Mouse (Mus musculus) heart, embryonic 14.5 days (tissue): ENCODE results near the gene Olfr355. TPM values are rescaled to one million over a fixed set of nuclear protein-coding genes. Genes with fewer than 3 reads are reported as not detected.

Source experiments
- ATAC-seq: fragments of 200-750 bp; cut with Nextera tagmentation; 2 replicates; pipeline ENCODE4 v1.8.0; 2017; ENCODE audit warnings: low read depth, moderate TSS enrichment; ENCODE audit not compliant: insufficient number of reproducible peaks, insufficient read depth, low FRiP score
- H3K27ac ChIP-seq, 2 experiments: fragments of 200-500 bp in 1 of 2; fragments of 300-500 bp in 1 of 2; sonication (generic) in 1 of 2; replicated peaks in 1 of 2; 2 replicates each; pipeline ENCODE4 v1.5.1; 2012 to 2014; ENCODE audit warnings: low read depth in 2 of 2, low read length in 2 of 2, control low read depth in 1 of 2, mild to moderate bottlenecking in 1 of 2, mixed read lengths in 1 of 2; ENCODE audit not compliant: control insufficient read depth in 1 of 2, insufficient read depth in 1 of 2
- H3K27me3 ChIP-seq: fragments of 300-500 bp; sonication (generic); 2 replicates; pipeline ENCODE4 v1.6.1; 2014; ENCODE audit warnings: mild to moderate bottlenecking, low read length, control low read depth; ENCODE audit not compliant: control insufficient read depth, insufficient read depth
- H3K36me3 ChIP-seq: fragments of 300-500 bp; sonication (generic); 2 replicates; pipeline ENCODE4 v1.6.1; 2014; ENCODE audit warnings: mild to moderate bottlenecking, control low read depth, low read length, mixed read lengths; ENCODE audit not compliant: control insufficient read depth, insufficient read depth
- H3K4me1 ChIP-seq, 2 experiments: fragments of 200-500 bp in 1 of 2; fragments of 300-500 bp in 1 of 2; sonication (generic) in 1 of 2; 2 replicates each; pipeline ENCODE4 v1.6.1; 2012 to 2014; ENCODE audit warnings: low read length in 2 of 2, control low read depth in 1 of 2, mixed read lengths in 1 of 2; ENCODE audit not compliant: control insufficient read depth in 2 of 2, insufficient read depth in 2 of 2
- H3K4me2 ChIP-seq: fragments of 300-500 bp; sonication (generic); 2 replicates; pipeline ENCODE4 v1.6.1; 2014; ENCODE audit warnings: mild to moderate bottlenecking, low read length
- H3K4me3 ChIP-seq, 2 experiments: fragments of 200-500 bp in 1 of 2; fragments of 300-500 bp in 1 of 2; sonication (generic) in 1 of 2; 2 replicates each; pipeline ENCODE4 v1.5.1; 2012 to 2014; ENCODE audit warnings: low read length in 2 of 2, mild to moderate bottlenecking in 2 of 2, control low read depth in 1 of 2, low read depth in 1 of 2, moderate library complexity in 1 of 2; ENCODE audit not compliant: control insufficient read depth in 1 of 2, insufficient read depth in 1 of 2
- H3K9ac ChIP-seq: fragments of 300-500 bp; sonication (generic); 2 replicates; pipeline ENCODE4 v1.6.1; 2014; ENCODE audit warnings: mild to moderate bottlenecking, low read length
- H3K9me3 ChIP-seq: fragments of 300-500 bp; sonication (generic); 2 replicates; pipeline ENCODE4 v1.6.1; 2016; ENCODE audit warnings: low read length, control low read depth; ENCODE audit not compliant: control insufficient read depth
- WGBS: fragments of 180-500 bp; shearing (Covaris S2); extraction: QIAGEN DNeasy Blood & Tissue Kit; methylation state at CpG from one replicate; pipeline ENCODE4 v1.1.7; 2014; 5-methylcytosine and 5-hydroxymethylcytosine counted together
- polyA plus RNA-seq: library from polyadenylated mRNA; unstranded; fragments of >200 nt; fragmentation: Nextera tagmentation; extraction: Ambion mirVana; gene quantifications from 2 replicates; pipeline ENCODE4 v1.2.1, GENCODE M21; 2014

Olfr355 gene
- not detected in 2 replicates for polyA plus RNA-seq

DNA sequence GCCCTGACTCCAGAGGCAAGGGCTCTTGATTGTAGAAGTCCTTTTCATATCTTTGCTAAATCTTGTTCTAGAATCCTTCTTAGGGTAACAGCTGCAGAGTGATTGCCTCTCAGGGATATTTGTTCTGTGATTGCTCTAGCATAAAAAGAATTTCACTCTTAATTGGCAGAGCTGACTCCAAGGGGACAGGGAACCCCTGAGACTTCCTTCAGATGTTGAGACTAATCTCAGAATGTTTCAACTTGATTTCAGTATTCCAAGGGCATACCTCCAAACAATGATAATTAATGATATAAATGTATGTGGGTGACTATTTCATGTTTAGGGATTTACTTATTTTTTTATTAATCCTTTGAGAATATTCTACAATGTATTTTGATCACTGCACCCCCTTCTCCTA is at the start of gene Olfr355:
Gene Olfr355 (minus strand): TSS at position 101 of the 400 bp plus-strand sequence.
- Histone ChIP-seq H3K4me2 (no peak within 1 kb of the TSS), H3K27me3 (no peaks in the 10 kb centered on the region), H3K36me3 (no peaks in the 10 kb centered on the region), H3K4me3 (no peak within 1 kb of the TSS), H3K9ac (no peak within 1 kb of the TSS), H3K9me3 (0 out of 2 replicates have a peak, but pooled peaks cover 5% of the 10 kb centered on the region), H3K27ac (no peak within 1 kb of the TSS), H3K4me1 (no peaks in the 10 kb centered on the region)
- no peak for ATAC-seq

DNA sequence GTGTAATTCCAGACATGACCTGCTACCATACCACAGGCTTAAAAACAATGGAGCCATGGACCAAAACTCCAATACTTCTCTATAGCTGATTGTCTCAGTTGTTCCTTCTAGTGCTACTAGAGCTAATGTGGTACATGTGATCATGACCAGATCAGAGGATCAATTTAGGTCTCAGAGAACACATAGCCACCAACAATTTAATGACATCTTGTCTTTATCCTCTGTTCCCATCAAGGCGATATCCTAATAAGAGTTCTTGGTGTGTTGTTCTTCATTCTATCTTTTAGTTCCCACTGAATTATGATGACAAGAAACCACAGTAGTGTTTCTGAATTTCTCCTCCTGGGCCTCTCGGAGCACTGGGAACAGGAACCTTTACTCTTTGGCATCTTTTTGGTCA is 8.1 kb upstream of the Olfr355 start, which contains the start of gene Olfr356:
Gene Olfr356 (plus strand): TSS at position 301 of the 400 bp plus-strand sequence.
- Histone ChIP-seq H3K9ac (no peak within 1 kb of the TSS), H3K27me3 (no peaks in the 10 kb centered on the region), H3K4me1 (no peaks in the 10 kb centered on the region), H3K4me2 (no peak within 1 kb of the TSS), H3K27ac (no peak within 1 kb of the TSS), H3K36me3 (no peaks in the 10 kb centered on the region), H3K4me3 (no peak within 1 kb of the TSS), H3K9me3 (peaks cover 9% of the 10 kb centered on the region; the same call in 1 of the 2 replicates)
- ATAC-seq = no peak
- WGBS = 64% methylated on average over 2 of the region's 2 CpGs

DNA sequence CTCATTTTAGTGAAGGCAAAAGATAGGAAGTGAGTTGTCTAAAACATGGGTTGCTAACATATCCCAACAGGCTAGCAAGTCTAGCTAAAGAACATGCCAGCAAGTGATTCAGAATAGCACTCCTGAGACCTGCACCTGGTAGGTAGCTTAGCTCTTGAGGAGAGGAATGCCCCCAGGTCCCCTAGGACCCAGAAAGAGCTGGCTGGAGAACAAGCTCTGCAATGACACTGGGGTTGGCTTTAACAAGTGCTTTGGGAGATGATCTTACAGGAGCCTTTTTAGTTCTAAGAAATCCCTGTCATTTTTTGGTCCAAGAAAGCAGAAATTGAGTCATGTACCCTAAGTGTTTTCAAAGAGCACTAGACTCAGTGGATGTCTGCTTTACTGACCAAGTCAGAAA is 23.3 kb downstream of the Olfr355 start, which contains the start of gene Olfr354:
Gene Olfr354 (plus strand): TSS at position 301 of the 400 bp plus-strand sequence.
- Histone ChIP-seq H3K27me3 (no peaks in the 10 kb centered on the region), H3K27ac (no peak within 1 kb of the TSS), H3K4me1 (no peaks in the 10 kb centered on the region), H3K4me2 (no peak within 1 kb of the TSS), H3K4me3 (no peak within 1 kb of the TSS), H3K9me3 (no peaks in the 10 kb centered on the region), H3K9ac (no peak within 1 kb of the TSS), H3K36me3 (no peaks in the 10 kb centered on the region)
- ATAC-seq = no peak

DNA sequence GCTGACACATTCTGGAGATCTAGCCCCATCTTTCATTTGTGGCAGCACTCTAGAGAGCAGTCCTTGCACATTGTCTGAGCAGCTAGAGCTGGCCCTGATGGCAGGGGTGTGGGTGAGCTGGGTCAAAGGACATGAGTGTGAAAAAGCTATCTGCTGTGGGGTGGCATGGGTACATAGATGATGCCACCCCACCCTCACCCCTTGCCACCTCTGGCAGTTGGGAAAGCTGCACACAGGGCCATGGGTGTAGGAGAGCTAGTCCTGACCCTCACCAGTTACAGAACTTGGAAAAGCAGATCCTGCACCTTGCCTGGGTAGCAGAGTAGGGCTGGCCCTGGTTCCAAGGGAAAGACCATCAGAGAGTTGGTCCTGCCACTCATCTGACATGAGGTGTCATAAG is 31.6 kb downstream of the Olfr355 start:
- H3K27me3 ChIP-seq = no peaks in the 10 kb centered on the region
- no peak for ATAC-seq
- H3K9ac ChIP-seq = no peak overlapping the region
- H3K4me3 ChIP-seq = no peak overlapping the region
- no peak overlapping the region for H3K27ac ChIP-seq
- no peak overlapping the region for H3K4me2 ChIP-seq
- H3K4me1 ChIP-seq = no peaks in the 10 kb centered on the region
- H3K9me3 ChIP-seq = 0 out of 2 replicates have a peak, but pooled peaks cover 4% of the 10 kb centered on the region
- H3K36me3 ChIP-seq = no peaks in the 10 kb centered on the region

DNA sequence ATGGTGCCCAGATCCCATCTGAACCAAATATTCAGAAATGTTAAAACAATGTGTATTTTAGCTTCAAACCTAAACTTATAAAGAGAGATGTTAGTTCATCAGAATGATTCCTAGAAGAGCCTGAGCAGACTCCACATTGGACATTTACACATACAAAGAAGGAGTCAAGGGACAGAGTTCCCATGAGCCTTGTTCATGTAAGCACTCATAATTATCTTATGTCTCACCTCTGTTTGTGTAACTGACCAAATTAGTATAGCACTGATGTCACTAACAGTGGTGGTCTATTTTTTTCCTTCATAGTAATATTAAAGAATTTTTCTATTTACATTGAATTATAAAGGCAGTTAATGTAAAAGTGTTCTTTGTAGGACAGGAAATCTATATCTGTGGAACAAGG is 35.9 kb downstream of the Olfr355 start, which contains the start of gene Olfr353:
Gene Olfr353 (minus strand): TSS at position 101 of the 400 bp plus-strand sequence.
- Histone ChIP-seq H3K36me3 (no peaks in the 10 kb centered on the region), H3K27me3 (no peaks in the 10 kb centered on the region), H3K9me3 (0 out of 2 replicates have a peak, but pooled peaks cover 4% of the 10 kb centered on the region), H3K4me2 (no peak within 1 kb of the TSS), H3K4me3 (no peak within 1 kb of the TSS), H3K9ac (no peak within 1 kb of the TSS), H3K4me1 (no peaks in the 10 kb centered on the region), H3K27ac (no peak within 1 kb of the TSS)
- no peak for ATAC-seq

Other genes with a start within 250 kb of the Olfr355 start
- gene Olfr346, start 243.1 kb downstream of the Olfr355 start, polyA plus RNA-seq = not detected in 2 replicates
- gene Olfr347, start 197.0 kb downstream of the Olfr355 start, polyA plus RNA-seq = not detected in 2 replicates
- not detected in 2 replicates for gene Olfr348, start 144.6 kb downstream of the Olfr355 start, polyA plus RNA-seq
- not detected in 2 replicates for gene Olfr50, start 138.4 kb downstream of the Olfr355 start, polyA plus RNA-seq
- not detected in 2 replicates for gene Olfr3, start 111.9 kb downstream of the Olfr355 start, polyA plus RNA-seq
- gene Olfr350, start 82.6 kb downstream of the Olfr355 start, polyA plus RNA-seq = not detected in 2 replicates
- gene Olfr351, start 66.2 kb downstream of the Olfr355 start, polyA plus RNA-seq = not detected in 2 replicates
- not detected in 2 replicates for gene Olfr352, start 60.4 kb downstream of the Olfr355 start, polyA plus RNA-seq
- not detected in 2 replicates for gene Olfr353, start 36.0 kb downstream of the Olfr355 start, polyA plus RNA-seq
- gene Olfr354, start 23.2 kb downstream of the Olfr355 start, polyA plus RNA-seq = not detected in 2 replicates
- not detected in 2 replicates for gene Olfr356, start 8.2 kb upstream of the Olfr355 start, polyA plus RNA-seq
- gene Olfr357, start 64.9 kb upstream of the Olfr355 start, polyA plus RNA-seq = not detected in 2 replicates
- gene Olfr358, start 80.4 kb upstream of the Olfr355 start, polyA plus RNA-seq = not detected in 2 replicates
- not detected in 2 replicates for gene Olfr360, start 136.8 kb upstream of the Olfr355 start, polyA plus RNA-seq
- gene Olfr361, start 160.4 kb upstream of the Olfr355 start, polyA plus RNA-seq = not detected in 2 replicates
- not detected in 2 replicates for gene Olfr362, start 189.0 kb upstream of the Olfr355 start, polyA plus RNA-seq
- not detected in 2 replicates for gene Olfr364-ps1, start 210.4 kb upstream of the Olfr355 start, polyA plus RNA-seq